Mouse (Mus musculus) thymus, adult 2 months (tissue): ENCODE results near the gene Braf. TPM values are rescaled to one million over a fixed set of nuclear protein-coding genes. Genes with fewer than 3 reads are reported as not detected.

Source experiments
- DNase-seq: peaks from one replicate; pipeline ENCODE4 v3.0.0; 2021
- H3K27ac ChIP-seq: fragments of 200-500 bp; 2 replicates; pipeline ENCODE4 v1.5.1; 2012; ENCODE audit warnings: low read length, control low read depth; ENCODE audit not compliant: control insufficient read depth, insufficient read depth
- H3K27me3 ChIP-seq: fragments of 200-500 bp; 2 replicates; pipeline ENCODE4 v1.6.1; 2012; ENCODE audit warnings: mild to moderate bottlenecking, low read length, moderate library complexity, mixed read lengths; ENCODE audit not compliant: control insufficient read depth, insufficient read depth
- H3K36me3 ChIP-seq: fragments of 200-500 bp; 2 replicates; pipeline ENCODE4 v1.6.1; 2012; ENCODE audit warnings: mild to moderate bottlenecking, low read length, moderate library complexity; ENCODE audit not compliant: control insufficient read depth, insufficient read depth
- H3K4me1 ChIP-seq: fragments of 200-500 bp; replicated peaks from 2 replicates; pipeline ENCODE4 v1.6.1; 2012; ENCODE audit warnings: low read length; ENCODE audit not compliant: control insufficient read depth, insufficient read depth
- H3K4me3 ChIP-seq: fragments of 200-500 bp; 2 replicates; pipeline ENCODE4 v1.5.1; 2012; ENCODE audit warnings: mild to moderate bottlenecking, low read length, control low read depth, moderate library complexity; ENCODE audit not compliant: control insufficient read depth, insufficient read depth
- CTCF ChIP-seq: fragments of 200-500 bp; IDR thresholded peaks from 2 replicates; pipeline ENCODE4 v1.5.1; 2012; ENCODE audit warnings: mild to moderate bottlenecking, control low read depth, low read length, moderate library complexity, borderline replicate concordance; ENCODE audit not compliant: control insufficient read depth, poor library complexity, insufficient read depth; ENCODE audit errors: extremely low read depth
- POLR2A ChIP-seq: fragments of 200-500 bp; IDR thresholded peaks from 2 replicates; pipeline ENCODE4 v1.6.1; 2012; ENCODE audit warnings: mild to moderate bottlenecking, low read length, control low read depth, moderate library complexity; ENCODE audit not compliant: control insufficient read depth, poor library complexity, insufficient read depth; ENCODE audit errors: extremely low read depth
- WGBS: fragments of 180-500 bp; shearing (Covaris S2); methylation state at CpG from one replicate; pipeline ENCODE4 v1.1.7; 2018; 5-methylcytosine and 5-hydroxymethylcytosine counted together
- polyA plus RNA-seq: library from polyadenylated mRNA; depleted of rRNA; stranded (reverse); fragments of >200 nt; gene quantifications from 2 replicates; pipeline ENCODE4 v1.2.3, GENCODE M21; 2012

Braf gene
- polyA plus RNA-seq, 1 experiment: 15.5 TPM

GRCm38 (mm10) chr6:39675081-39675480, 50.2 kb downstream of the Braf start:
- 92% methylated on average over 7 of the region's 7 CpGs for WGBS
- TF ChIP-seq CTCF (no peak), POLR2A (no peak)
- no peaks in the 10 kb centered on the region for H3K27me3 ChIP-seq
- H3K27ac ChIP-seq: no peak overlapping the region
- DNase-seq: no peak
- H3K4me3 ChIP-seq: no peak overlapping the region
- H3K36me3 ChIP-seq: no peaks in the 10 kb centered on the region
- no peaks in the 10 kb centered on the region for H3K4me1 ChIP-seq

GRCm38 (mm10) chr6:39611296-39611695, 114.0 kb downstream of the Braf start:
- 97% methylated on average over 2 of the region's 2 CpGs for WGBS
- H3K27ac ChIP-seq: no peak overlapping the region
- peaks cover 10% of the 10 kb centered on the region; the same call in 1 of the 2 replicates for H3K36me3 ChIP-seq
- H3K4me3 ChIP-seq: no peak overlapping the region
- no peak for DNase-seq
- TF ChIP-seq CTCF: no peak
- no peaks in the 10 kb centered on the region for H3K4me1 ChIP-seq
- H3K27me3 ChIP-seq: no peaks in the 10 kb centered on the region

- Histone ChIP-seq H3K36me3 (peaks cover 9% of the 10 kb centered on the region; the same call in 1 of the 2 replicates), H3K4me1 (no peaks in the 10 kb centered on the region), H3K27ac (no peak overlapping the region), H3K4me3 (no peak overlapping the region), H3K27me3 (no peaks in the 10 kb centered on the region)
- no peak for DNase-seq
- WGBS: 70% methylated on average over 2 of the region's 2 CpGs
- TF ChIP-seq CTCF (no peak), POLR2A (no peak)
Observed at GRCm38 (mm10) chr6:39610207-39610606, 115.1 kb downstream of the Braf start.

GRCm38 (mm10) chr6:39607365-39607764, 117.9 kb downstream of the Braf start:
- WGBS: 91% methylated on average over 5 of the region's 5 CpGs
- H3K27ac ChIP-seq: no peak overlapping the region
- H3K36me3 ChIP-seq: no peaks in the 10 kb centered on the region; the same call in 1 of the 2 replicates
- H3K4me1 ChIP-seq: no peaks in the 10 kb centered on the region
- no peak for DNase-seq
- H3K4me3 ChIP-seq: no peak overlapping the region
- no peak for TF ChIP-seq CTCF
- TF ChIP-seq POLR2A: no peak
- H3K27me3 ChIP-seq: no peaks in the 10 kb centered on the region

GRCm38 (mm10) chr6:39606862-39607261, 118.4 kb downstream of the Braf start:
- Histone ChIP-seq H3K4me3 (no peak overlapping the region), H3K36me3 (no peaks in the 10 kb centered on the region; the same call in 1 of the 2 replicates), H3K4me1 (no peaks in the 10 kb centered on the region), H3K27ac (no peak overlapping the region), H3K27me3 (no peaks in the 10 kb centered on the region)
- no peak for TF ChIP-seq POLR2A
- TF ChIP-seq CTCF: no peak
- DNase-seq: peak; percentile 26
- 17% methylated on average over 3 of the region's 3 CpGs for WGBS

GRCm38 (mm10) chr6:39606056-39606455, 119.2 kb downstream of the Braf start:
- H3K27ac ChIP-seq: no peak overlapping the region
- H3K4me1 ChIP-seq: no peaks in the 10 kb centered on the region
- peaks cover under 1% of the 10 kb centered on the region; the same call in 1 of the 2 replicates for H3K36me3 ChIP-seq
- no peak overlapping the region for H3K4me3 ChIP-seq
- no peak for TF ChIP-seq POLR2A
- TF ChIP-seq CTCF: no peak
- no peaks in the 10 kb centered on the region for H3K27me3 ChIP-seq
- no peak for DNase-seq
- WGBS: 98% methylated on average over 6 of the region's 6 CpGs

- peaks cover 9% of the 10 kb centered on the region; the same call in 1 of the 2 replicates for H3K36me3 ChIP-seq
- H3K27ac ChIP-seq: no peak overlapping the region
- WGBS: 97% methylated on average over 5 of the region's 5 CpGs
- H3K4me3 ChIP-seq: no peak overlapping the region
- H3K4me1 ChIP-seq: no peaks in the 10 kb centered on the region
- no peak for TF ChIP-seq CTCF
- TF ChIP-seq POLR2A: no peak
- no peaks in the 10 kb centered on the region for H3K27me3 ChIP-seq
- no peak for DNase-seq
Observed at GRCm38 (mm10) chr6:39604565-39604964, 120.7 kb downstream of the Braf start.
